Mouse (Mus musculus) brain, embryonic 14.5 days (tissue): ENCODE measurements around the gene Ppp1r21.

Experiments
- CTCF ChIP-seq: fragments of 200-500 bp; IDR thresholded peaks from 2 replicates; pipeline ENCODE4 v1.5.1; 2012; ENCODE audit warnings: inconsistent platforms, mild to moderate bottlenecking, moderate library complexity, borderline replicate concordance; ENCODE audit not compliant: insufficient read depth, insufficient read length; ENCODE audit errors: extremely low read depth
- POLR2A ChIP-seq: fragments of 200-500 bp; IDR thresholded peaks from 2 replicates; pipeline ENCODE4 v1.6.1; 2012; ENCODE audit warnings: mild to moderate bottlenecking, inconsistent platforms, borderline replicate concordance; ENCODE audit not compliant: poor library complexity, insufficient read depth, insufficient read length, severe bottlenecking; ENCODE audit errors: extremely low read depth

DNA sequence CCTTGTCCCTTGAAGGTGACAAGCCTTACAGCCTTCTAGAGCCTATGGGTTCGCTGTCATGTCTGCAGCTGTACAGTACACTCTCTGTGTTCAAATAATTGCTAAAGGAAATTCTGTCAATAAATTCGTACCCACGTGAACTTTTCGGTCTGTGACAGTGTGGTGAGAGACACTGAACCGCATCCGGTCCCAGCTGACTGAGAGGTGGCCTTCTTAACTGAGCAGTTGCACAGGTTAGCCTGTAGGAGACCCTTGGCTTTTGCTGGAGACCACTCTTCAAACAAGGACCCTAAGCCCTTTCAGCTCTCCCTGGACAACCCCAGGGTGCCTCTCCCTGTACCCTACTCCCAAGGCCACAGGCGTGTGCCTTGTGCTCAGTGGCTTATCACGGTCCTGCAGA, 58.3 kb downstream of the Ppp1r21 start:
- no peak for TF ChIP-seq POLR2A
- no peak for TF ChIP-seq CTCF
